Mouse (Mus musculus) inflammation-experienced regulatory T-cells, adult 6 months (primary cell): ENCODE measurements around the gene Grid1. TPM values are rescaled to one million over a fixed set of nuclear protein-coding genes. Genes with fewer than 3 reads are reported as not detected.

Source experiments
- ATAC-seq: one replicate; pipeline ENCODE4 v1.8.0; 2017
- polyA plus RNA-seq, 3 experiments: library from polyadenylated mRNA; unstranded; fragments of 100-300 nt; shearing (Covaris generic); gene quantifications; one replicate each; pipeline ENCODE4 v1.2.1; 2017

Gene Grid1
- polyA plus RNA-seq, 3 experiments from 2014 or later, result not detected

- no peak for ATAC-seq
These were observed 207.7 kb downstream of the Grid1 start for GRCm38 (mm10) chr14:35027501-35028140.

DNA sequence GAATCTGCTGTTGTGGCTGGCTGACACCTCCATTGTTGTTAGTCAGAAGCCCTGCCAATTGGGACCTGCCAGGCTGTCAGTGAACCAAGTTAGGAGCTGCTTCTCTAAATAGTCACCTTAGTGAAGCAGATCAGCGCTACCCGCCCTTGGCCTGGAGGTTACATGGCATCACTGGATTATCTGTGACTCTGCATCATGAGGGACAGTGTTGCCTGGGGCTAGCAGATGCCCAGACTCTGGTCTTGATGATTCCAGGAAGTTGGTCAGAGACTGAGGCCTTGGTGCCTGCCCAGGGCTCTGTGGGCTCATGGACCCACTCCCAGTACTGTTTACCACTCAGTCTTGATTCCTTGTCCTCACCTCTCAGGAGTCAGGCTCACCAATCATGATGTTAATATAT is 209.7 kb downstream of the Grid1 start:
- no peak for ATAC-seq

GRCm38 (mm10) chr14:35030271-35030670 is 210.4 kb downstream of the Grid1 start:
- ATAC-seq, result no peak

DNA sequence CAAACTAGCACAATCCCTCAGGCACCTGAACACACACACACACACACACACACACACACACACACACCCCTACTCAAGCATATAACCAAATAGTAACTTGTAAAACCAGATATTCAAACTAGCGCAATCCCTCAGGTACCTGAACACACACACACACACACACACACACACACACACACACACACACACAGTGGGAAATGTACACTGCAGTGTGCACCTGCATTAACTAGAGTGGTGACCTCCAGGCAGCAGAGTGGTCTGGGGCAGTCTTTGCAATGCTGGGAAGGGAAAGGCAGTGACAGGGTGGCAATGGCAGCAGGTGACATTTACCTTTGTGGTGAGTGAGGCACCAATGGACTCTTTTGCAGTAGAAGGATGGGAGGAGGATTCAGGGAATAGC is 212.4 kb downstream of the Grid1 start:
- no peak for ATAC-seq

DNA sequence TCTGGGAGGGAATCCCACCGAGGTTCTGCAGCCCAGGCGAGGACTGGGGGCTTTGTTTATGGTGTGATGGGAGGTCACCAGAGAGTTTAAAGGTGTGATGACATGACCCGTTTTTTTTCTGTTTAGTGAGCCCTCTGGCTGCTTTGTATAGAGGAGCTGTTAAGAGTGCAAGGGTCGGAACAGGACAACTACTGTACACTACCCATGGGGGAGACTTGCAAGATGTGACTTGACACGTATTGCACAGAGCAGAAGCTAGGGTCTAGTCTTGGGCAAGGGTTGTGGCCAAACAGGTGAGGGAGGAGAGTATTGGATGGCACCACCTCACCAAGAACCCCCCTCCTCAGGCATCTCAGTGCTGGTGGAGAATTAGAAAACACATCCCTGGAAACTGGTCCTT is 224.4 kb downstream of the Grid1 start:
- ATAC-seq, result no peak

- ATAC-seq, result no peak
These were observed 225.2 kb downstream of the Grid1 start for GRCm38 (mm10) chr14:35044918-35045698.

DNA sequence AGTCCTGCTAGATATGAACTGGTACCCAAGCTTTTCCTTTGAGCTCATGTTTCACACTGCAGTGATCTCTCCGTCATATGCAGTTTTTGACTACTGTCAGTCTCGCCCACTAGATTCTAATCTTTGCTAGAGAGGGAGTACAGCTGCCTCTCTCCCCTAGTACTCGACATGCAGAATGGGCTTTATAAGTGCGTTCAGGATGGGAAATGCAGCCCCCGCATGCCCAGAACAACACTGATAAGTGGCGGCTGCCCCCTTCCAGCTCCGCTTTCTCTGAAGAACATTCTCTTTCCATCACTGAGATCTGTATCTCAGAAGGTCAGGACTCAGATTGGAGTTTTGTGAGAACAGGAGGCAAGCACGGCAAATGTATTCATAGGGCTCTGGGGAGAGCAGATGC is 229.3 kb downstream of the Grid1 start:
- ATAC-seq, result no peak

- ATAC-seq, result no peak
These were observed 234.2 kb downstream of the Grid1 start for GRCm38 (mm10) chr14:35054139-35054538.

- no peak for ATAC-seq
These were observed 254.7 kb downstream of the Grid1 start for GRCm38 (mm10) chr14:35074636-35075035.

DNA sequence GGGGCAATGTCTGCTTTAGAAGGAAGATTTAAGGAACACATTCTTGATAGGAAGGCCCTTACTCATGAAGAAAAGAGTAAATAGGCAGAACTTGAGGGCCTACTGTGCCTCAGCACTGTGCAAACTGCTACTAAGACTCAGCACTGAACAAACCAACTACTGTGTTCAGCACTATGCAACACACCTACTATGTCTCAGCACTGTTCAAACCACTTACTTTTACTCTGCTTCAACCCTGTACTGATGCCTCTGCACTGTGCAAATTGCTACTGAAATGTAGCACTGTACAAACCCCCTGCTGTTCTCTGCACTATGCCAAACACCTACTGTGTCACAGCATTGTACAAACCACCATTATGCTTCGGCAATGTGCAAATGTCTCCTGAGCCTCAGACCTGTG is 260.0 kb downstream of the Grid1 start:
- ATAC-seq, result no peak

DNA sequence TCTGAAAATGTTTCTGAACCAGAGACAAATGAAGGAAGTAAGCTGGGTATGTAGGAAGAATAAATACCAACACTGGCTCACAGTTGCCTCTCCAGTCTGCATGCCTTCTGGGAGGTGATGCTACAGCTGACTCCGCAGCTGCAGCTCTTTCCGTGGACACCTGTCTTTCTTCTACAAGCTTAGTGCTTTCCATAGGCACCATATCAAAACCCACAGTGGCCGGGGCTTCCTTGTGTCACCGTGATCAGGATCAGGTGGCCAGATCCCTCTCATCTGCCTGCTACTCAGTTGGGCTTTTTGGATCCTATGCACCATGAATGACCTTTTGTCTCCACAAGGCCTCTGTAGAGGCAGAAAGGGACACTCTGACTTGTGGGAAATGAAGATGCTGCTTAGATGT is 272.7 kb downstream of the Grid1 start:
- no peak for ATAC-seq

GRCm38 (mm10) chr14:35093561-35094186 is 273.8 kb downstream of the Grid1 start:
- ATAC-seq, result no peak

- ATAC-seq, result no peak
These were observed 275.7 kb downstream of the Grid1 start for GRCm38 (mm10) chr14:35095506-35096059.

DNA sequence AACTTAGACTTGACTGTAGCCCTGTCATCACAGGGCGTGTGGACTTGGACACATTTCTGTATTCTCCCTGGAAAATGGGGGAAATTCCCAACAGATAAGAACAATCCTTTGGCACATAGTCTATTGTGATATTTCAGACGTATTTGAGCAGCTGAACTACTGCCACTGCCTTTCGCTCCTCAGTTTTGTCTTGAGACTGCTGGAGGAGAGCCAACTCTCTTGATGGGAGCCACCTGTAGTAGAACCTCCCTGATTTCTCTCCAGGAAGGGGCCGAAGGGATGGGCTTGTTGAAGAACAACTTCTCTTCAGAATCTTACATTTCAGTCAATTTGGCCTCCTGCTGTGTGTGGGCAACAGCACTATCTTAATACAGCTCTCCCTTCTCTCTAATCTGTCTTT is 276.2 kb downstream of the Grid1 start:
- no peak for ATAC-seq

DNA sequence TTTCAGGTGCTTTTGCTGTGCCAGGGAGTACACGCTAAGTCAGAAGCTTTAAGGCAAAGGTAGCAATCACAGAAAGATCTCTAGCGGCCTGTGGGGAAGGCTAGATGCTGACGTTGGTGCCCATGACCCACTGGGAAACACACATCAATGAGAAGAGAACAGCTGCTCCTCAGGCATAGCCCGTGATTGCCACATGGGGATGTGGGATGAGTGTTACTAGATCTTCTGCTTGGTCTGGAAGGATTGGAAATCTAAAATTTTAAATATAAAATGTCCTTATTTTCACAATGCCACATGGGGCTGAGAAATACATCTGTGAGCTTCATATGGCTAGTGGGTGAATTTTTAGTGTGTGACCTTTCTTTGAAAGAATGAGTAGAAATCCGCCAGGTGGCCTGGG is 277.3 kb downstream of the Grid1 start:
- ATAC-seq, result no peak

DNA sequence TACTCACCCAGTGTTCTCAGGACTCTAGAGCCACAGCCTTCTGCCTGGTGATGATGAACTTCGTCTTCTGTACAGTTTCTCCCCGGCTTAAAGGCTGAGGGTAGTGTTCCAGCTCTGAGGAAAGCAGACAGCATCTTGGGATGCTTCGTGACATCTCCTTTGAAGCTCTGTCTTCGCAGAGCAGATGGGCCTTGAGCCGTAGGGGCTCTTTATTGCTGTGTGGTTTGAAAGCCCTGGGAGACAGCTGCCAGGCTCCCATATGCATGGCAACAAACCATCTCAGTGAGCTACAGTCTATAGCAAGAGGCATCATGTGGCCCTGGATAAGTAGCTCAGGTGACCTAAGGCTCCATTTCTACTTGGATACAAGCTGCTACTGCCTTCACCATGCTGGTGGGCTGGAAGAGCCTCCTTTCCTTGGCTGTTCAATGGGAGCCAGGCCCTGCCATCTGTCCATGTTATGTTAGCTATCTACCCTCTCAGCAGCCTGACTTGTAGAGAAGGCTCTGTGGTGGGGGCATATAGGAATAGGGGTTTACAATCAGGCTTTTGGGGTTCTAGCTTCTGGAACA is 283.8 kb downstream of the Grid1 start:
- ATAC-seq, result no peak

- ATAC-seq, result no peak
These were observed 287.7 kb downstream of the Grid1 start for GRCm38 (mm10) chr14:35107596-35107995.

DNA sequence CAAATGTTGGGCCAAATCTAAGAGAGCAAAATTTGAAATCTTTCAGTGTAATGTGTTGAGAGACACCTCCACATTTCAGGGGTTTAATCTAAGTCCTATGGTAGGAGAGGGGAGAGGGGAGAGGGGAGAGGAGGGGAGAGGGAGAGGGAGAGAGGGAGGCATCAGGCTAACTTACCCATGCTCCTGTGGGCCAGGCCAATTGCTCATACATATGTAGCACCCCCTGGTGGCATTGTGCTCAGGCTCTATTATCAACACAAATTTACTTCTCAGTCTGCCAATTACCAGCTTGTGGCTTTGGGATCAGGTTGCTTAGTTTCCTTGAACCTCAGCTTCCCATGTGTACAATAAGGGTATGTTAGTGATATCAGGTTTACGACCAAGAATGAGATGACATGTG is 291.0 kb downstream of the Grid1 start:
- ATAC-seq, result no peak

DNA sequence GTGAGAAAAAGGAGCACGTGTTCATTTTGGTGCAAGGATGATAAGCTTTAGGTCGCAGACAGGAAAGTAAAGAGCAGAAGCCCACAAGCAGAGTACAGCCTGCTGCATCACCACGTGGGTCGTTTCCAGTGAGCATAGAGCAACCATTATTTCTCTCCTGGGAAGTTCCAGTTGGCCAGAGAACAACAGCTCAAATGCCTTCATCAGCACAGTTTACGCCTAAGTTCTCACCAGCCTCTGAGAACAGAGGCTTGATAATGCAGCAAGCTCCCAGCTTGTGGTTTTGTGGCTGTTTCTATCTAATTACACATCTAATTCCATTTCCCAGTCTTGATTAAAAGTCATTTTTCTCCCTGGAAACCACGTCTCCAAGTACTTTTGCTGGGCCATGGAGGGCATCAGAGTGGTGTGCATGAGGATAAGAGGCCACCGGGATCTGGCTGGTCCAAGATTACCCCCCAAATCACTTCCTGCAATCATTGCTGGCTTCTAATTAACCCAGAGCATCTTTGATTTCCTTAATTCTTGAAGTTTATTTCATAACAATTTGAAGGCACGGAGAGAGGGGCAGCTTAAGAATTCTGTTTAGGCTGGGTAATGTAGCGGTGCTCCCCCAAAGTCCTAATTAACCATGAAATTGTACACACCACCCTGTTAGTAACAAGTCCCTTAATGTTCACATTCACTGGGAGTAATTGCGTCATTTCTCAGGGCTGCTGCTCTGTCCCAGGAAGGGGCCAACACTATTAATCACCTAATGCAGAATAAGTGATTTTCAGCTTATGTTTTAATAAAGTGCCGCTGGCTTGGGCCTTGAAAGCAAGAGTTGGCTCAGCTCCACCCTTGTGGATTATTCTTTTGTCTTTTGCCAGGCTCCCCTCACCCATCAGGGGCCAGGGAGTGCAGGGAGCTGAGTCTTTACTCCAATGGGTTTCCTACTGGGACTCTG is 292.7 kb downstream of the Grid1 start:
- no peak for ATAC-seq

- ATAC-seq, result no peak
These were observed 293.4 kb downstream of the Grid1 start for GRCm38 (mm10) chr14:35113276-35113645.

GRCm38 (mm10) chr14:35115913-35116312 is 296.0 kb downstream of the Grid1 start:
- no peak for ATAC-seq

GRCm38 (mm10) chr14:35120089-35120488 is 300.2 kb downstream of the Grid1 start:
- no peak for ATAC-seq
